Mouse (Mus musculus) megakaryocyte progenitor cell, adult 5-6 weeks (primary cell): ENCODE data around the gene Oas3. TPM values are rescaled to one million over a fixed set of nuclear protein-coding genes. Genes with fewer than 3 reads are reported as not detected.

Experiments
- ATAC-seq: replicated peaks from 2 replicates; pipeline ENCODE4 v1.8.0; 2016; ENCODE audit warnings: mild to moderate bottlenecking, moderate TSS enrichment, inconsistent platforms; ENCODE audit not compliant: poor library complexity
- total RNA-seq, 2 experiments: library from RNA; stranded (forward) in 1 of 2; stranded (reverse) in 1 of 2; fragments of 157-497, 149-512 nt in 1 of 2; fragments of 200-1000 nt in 1 of 2; gene quantifications; 2 replicates each; pipeline versions ENCODE4 v1.2.3 to v1.2.4; 2015 to 2017

The Oas3 gene
- total RNA-seq, 2 experiments from 2014 or later: 1.1 to 1.5 TPM

- ATAC-seq: peak; percentile 63
These were observed 15.6 kb downstream of the Oas3 start for GRCm38 (mm10) chr5:120761901-120762300.

- peak; percentile 69 for ATAC-seq
These were observed 23.2 kb downstream of the Oas3 start for GRCm38 (mm10) chr5:120754215-120754614.

- ATAC-seq: no peak
These were observed 24.7 kb downstream of the Oas3 start for GRCm38 (mm10) chr5:120752786-120753185.

GRCm38 (mm10) chr5:120751206-120751605 lies 26.3 kb downstream of the Oas3 start:
- ATAC-seq: no peak

GRCm38 (mm10) chr5:120749688-120750087 lies 27.8 kb downstream of the Oas3 start, which contains the start of gene Oas2:
Gene Oas2, minus strand, starts transcription at chr5:120749853.
- ATAC-seq: peak; percentile 71

- 0 out of 2 replicates have a peak, but pooled peaks have one; percentile 40 for ATAC-seq
These were observed 31.0 kb downstream of the Oas3 start for GRCm38 (mm10) chr5:120746451-120746850.

GRCm38 (mm10) chr5:120742125-120742524 lies 35.3 kb downstream of the Oas3 start:
- peak; percentile 85 for ATAC-seq

GRCm38 (mm10) chr5:120734380-120734990 lies 43.0 kb downstream of the Oas3 start:
- ATAC-seq: no peak

- no peak for ATAC-seq
These were observed 43.8 kb downstream of the Oas3 start for GRCm38 (mm10) chr5:120733696-120734095.

GRCm38 (mm10) chr5:120732740-120733139 lies 44.7 kb downstream of the Oas3 start:
- no peak for ATAC-seq

GRCm38 (mm10) chr5:120729319-120729718 lies 48.1 kb downstream of the Oas3 start:
- ATAC-seq: no peak

GRCm38 (mm10) chr5:120725811-120726455 lies 51.5 kb downstream of the Oas3 start:
- ATAC-seq: no peak

- no peak for ATAC-seq
These were observed 56.5 kb downstream of the Oas3 start for GRCm38 (mm10) chr5:120721005-120721404.

GRCm38 (mm10) chr5:120718600-120719378 lies 58.7 kb downstream of the Oas3 start:
- no peak for ATAC-seq

- ATAC-seq: no peak
These were observed 60.3 kb downstream of the Oas3 start for GRCm38 (mm10) chr5:120717136-120717535.

GRCm38 (mm10) chr5:120714314-120714713 lies 63.1 kb downstream of the Oas3 start:
- peak; percentile 78 for ATAC-seq

- ATAC-seq: no peak
These were observed 64.7 kb downstream of the Oas3 start for GRCm38 (mm10) chr5:120712721-120713120.

GRCm38 (mm10) chr5:120711827-120712226 lies 65.6 kb downstream of the Oas3 start, which contains the start of gene Dtx1:
Gene Dtx1, minus strand, starts transcription at chr5:120711927.
- ATAC-seq: no peak

- no peak; the same call in 1 of the 2 replicates for ATAC-seq
These were observed 66.0 kb downstream of the Oas3 start for GRCm38 (mm10) chr5:120711416-120711815.

GRCm38 (mm10) chr5:120710826-120711248 lies 66.6 kb downstream of the Oas3 start:
- no peak for ATAC-seq

GRCm38 (mm10) chr5:120710161-120710825 lies 67.2 kb downstream of the Oas3 start:
- no peak for ATAC-seq
